Mouse (Mus musculus) large intestine, adult 2 months (tissue): ENCODE data around the gene Gabbr1. TPM values are rescaled to one million over a fixed set of nuclear protein-coding genes. Genes with fewer than 3 reads are reported as not detected.
"Not testable (repeated sequence)": the region's sequence is repeated elsewhere in the genome, so short reads cannot be mapped to it uniquely, and the experiment has no call there.

Source experiments
- DNase-seq: peaks from one replicate; pipeline ENCODE4 v3.0.0-alpha.2; 2012; ENCODE audit warnings: low read depth, low spot score
- WGBS: fragments of 180-500 bp; shearing (Covaris S2); methylation state at CpG from one replicate; pipeline ENCODE4 v1.1.7; 2018; 5-methylcytosine and 5-hydroxymethylcytosine counted together
- polyA plus RNA-seq: library from polyadenylated mRNA; depleted of rRNA; stranded (reverse); fragments of >200 nt; gene quantifications from 2 replicates; pipeline ENCODE4 v1.2.3, GENCODE M21; 2012; rRNA removed

The Gabbr1 gene
- 8.1 and 11.3 TPM in 2 replicates for polyA plus RNA-seq

- no peak for DNase-seq
- WGBS, result 2% methylated on average over 54 of the region's 55 CpGs
These were observed at the start of gene Gabbr1 for GRCm38 (mm10) chr17:37045611-37046311. TSS of gene Gabbr1 (plus strand) at chr17:37045966.

GRCm38 (mm10) chr17:36997033-36997735 is 48.6 kb upstream of the Gabbr1 start:
- DNase-seq, result peak; percentile 59
- WGBS, result 16% methylated on average over 7 of the region's 7 CpGs

- DNase-seq, result no peak
- 76% methylated on average over 2 of the region's 2 CpGs for WGBS
These were observed 47.3 kb upstream of the Gabbr1 start for GRCm38 (mm10) chr17:36998477-36998876.

- WGBS, result 93% methylated on average over 7 of the region's 7 CpGs
- no peak for DNase-seq
These were observed 44.9 kb upstream of the Gabbr1 start, which contains the start of gene Zfp57 for GRCm38 (mm10) chr17:37000863-37001262. TSS of gene Zfp57 (plus strand) at chr17:37001163.

- WGBS, result under 1% methylated on average over 49 of the region's 49 CpGs
- no peak for DNase-seq
These were observed 43.1 kb upstream of the Gabbr1 start for GRCm38 (mm10) chr17:37002364-37003330.

GRCm38 (mm10) chr17:37003366-37003765 is 42.4 kb upstream of the Gabbr1 start:
- no peak for DNase-seq
- 49% methylated on average over 4 of the region's 4 CpGs for WGBS

GRCm38 (mm10) chr17:37008161-37008560 is 37.6 kb upstream of the Gabbr1 start:
- 91% methylated on average over 6 of the region's 6 CpGs for WGBS
- no peak for DNase-seq

- DNase-seq, result no peak
- WGBS, result 86% methylated on average over 17 of the region's 17 CpGs
These were observed 36.2 kb upstream of the Gabbr1 start for GRCm38 (mm10) chr17:37009460-37010042.

GRCm38 (mm10) chr17:37011719-37012118 is 34.0 kb upstream of the Gabbr1 start:
- no peak for DNase-seq
- WGBS, result 75% methylated on average over 3 of the region's 3 CpGs

- no peak for DNase-seq
- 53% methylated on average over 5 of the region's 5 CpGs for WGBS
These were observed 33.6 kb upstream of the Gabbr1 start for GRCm38 (mm10) chr17:37012141-37012540.

GRCm38 (mm10) chr17:37016333-37016732 is 29.4 kb upstream of the Gabbr1 start:
- DNase-seq, result no peak

GRCm38 (mm10) chr17:37018328-37018727 is 27.4 kb upstream of the Gabbr1 start:
- WGBS, result 67% methylated on average over 3 of the region's 3 CpGs
- DNase-seq, result no peak

- DNase-seq, result not testable (repeated sequence)
- 79% methylated on average over 5 of the region's 5 CpGs for WGBS
These were observed 26.5 kb upstream of the Gabbr1 start for GRCm38 (mm10) chr17:37019242-37019641.

- 68% methylated on average over 9 of the region's 9 CpGs for WGBS
- no peak for DNase-seq
These were observed 22.9 kb upstream of the Gabbr1 start, which contains the start of gene Mog for GRCm38 (mm10) chr17:37022628-37023576. TSS of gene Mog (minus strand) at chr17:37023398.

- 80% methylated on average over 2 of the region's 2 CpGs for WGBS
- DNase-seq, result no peak
These were observed 19.3 kb upstream of the Gabbr1 start for GRCm38 (mm10) chr17:37026425-37026824.

- no peak for DNase-seq
These were observed 18.3 kb upstream of the Gabbr1 start for GRCm38 (mm10) chr17:37027486-37027885.

GRCm38 (mm10) chr17:37028212-37028611 is 17.6 kb upstream of the Gabbr1 start:
- no peak for DNase-seq
- WGBS, result 37% methylated on average over 10 of the region's 10 CpGs

More at GRCm38 (mm10) chr17:37027486-37027885, 18.3 kb upstream of the Gabbr1 start:
- 96% methylated on average over 4 of the region's 4 CpGs for WGBS

GRCm38 (mm10) chr17:37028683-37029120 is 17.1 kb upstream of the Gabbr1 start:
- under 1% methylated on average over 14 of the region's 14 CpGs for WGBS
- no peak for DNase-seq
